Mouse (Mus musculus) pancreas, adult 10 weeks (tissue): ENCODE results near the gene Cd1d1. TPM values are rescaled to one million over a fixed set of nuclear protein-coding genes. Genes with fewer than 3 reads are reported as not detected.

ENCODE experiments used
- polyA plus RNA-seq: library from polyadenylated mRNA; stranded (reverse); fragments of 350-450 nt; fragmentation: Illumina TruSeq; extraction: RNeasy Lipid Tissue Mini Kit (QIAGEN cat#74804); gene quantifications from one replicate; pipeline ENCODE4 v1.2.3, GENCODE M21; 2015; ENCODE audit warnings: low read depth, low replicate concordance; ENCODE audit not compliant: insufficient read depth

Gene Cd1d1
- polyA plus RNA-seq: 4.4 TPM

DNA sequence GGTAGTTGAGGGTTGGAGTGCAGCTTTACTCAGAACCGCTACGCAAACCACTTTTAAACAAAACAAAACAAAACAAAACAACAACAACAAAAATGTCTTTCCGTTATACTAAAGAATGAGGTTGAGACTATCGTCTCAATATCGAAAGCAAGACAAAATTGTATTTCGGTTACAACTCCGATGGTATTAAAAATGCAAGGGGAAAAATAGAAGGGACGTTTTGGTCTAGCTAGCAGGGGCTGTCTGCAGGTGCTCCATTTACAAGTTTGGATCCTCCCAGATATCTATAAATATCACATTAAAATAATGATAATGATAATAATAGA lies at the start of gene Cd1d1:
Gene Cd1d1, minus strand, starts transcription at position 27 of the 326 bp plus-strand sequence.

Other genes starting within 250 kb of the Cd1d1 start
- gene Dclk2, start 78.6 kb downstream of the Cd1d1 start, polyA plus RNA-seq: 0.85 TPM
- gene Kirrel, start 175.3 kb upstream of the Cd1d1 start, polyA plus RNA-seq: 2.8 TPM